Mouse (Mus musculus): ENCODE results near the gene Tcp10c.
"Not testable (repeated sequence)": the region's sequence is repeated elsewhere in the genome, so short reads cannot be mapped to it uniquely, and the experiment has no call there.

DNA sequence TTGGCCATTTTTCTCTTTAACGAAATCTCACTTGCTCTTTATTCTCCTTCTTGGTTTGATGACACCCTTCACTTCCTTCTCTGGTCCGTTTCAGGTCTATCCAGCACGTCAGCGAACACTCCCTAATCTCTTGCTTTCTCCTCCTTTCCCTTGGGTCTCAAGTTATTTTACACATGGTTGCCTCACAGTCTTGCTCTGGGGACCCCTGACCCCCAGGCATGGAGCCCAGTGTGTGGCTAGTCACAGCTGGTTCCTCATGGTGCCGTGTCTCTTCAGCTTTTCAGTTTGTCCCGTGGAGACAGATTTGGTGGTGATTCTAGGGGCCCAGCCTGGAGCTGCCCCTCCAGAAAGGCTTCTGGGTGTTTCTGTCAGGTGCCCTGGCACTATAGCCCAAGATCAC, 16.4 kb downstream of the Tcp10c start:
- TF ChIP-seq CTCF (IDR thresholded peaks at IDR 0.05; ENCODE audit: low read depth); EP300 (optimal IDR thresholded peaks at IDR 0.05): not testable (repeated sequence)
